Mouse (Mus musculus) fibroblast of lung, adult 2 months (primary cell): ENCODE measurements around the gene Rraga.

ENCODE experiments used
- DNase-seq: peaks from one replicate; pipeline ENCODE4 v3.0.0-alpha.2; 2011; ENCODE audit warnings: low read depth

The Rraga gene

GRCm38 (mm10) chr4:86575283-86575983 lies at the start of gene Rraga:
Gene Rraga (plus strand): TSS chr4:86575668.
- DNase-seq, result peak; percentile 80

GRCm38 (mm10) chr4:86527162-86528136 lies 48.0 kb upstream of the Rraga start:
- DNase-seq, result peak; percentile 52

GRCm38 (mm10) chr4:86529161-86529560 lies 46.3 kb upstream of the Rraga start:
- DNase-seq, result no peak

- DNase-seq, result no peak
Observed at GRCm38 (mm10) chr4:86533406-86534090, 41.9 kb upstream of the Rraga start.

- DNase-seq, result no peak
Observed at GRCm38 (mm10) chr4:86534091-86534481, 41.4 kb upstream of the Rraga start.

- DNase-seq, result no peak
Observed at GRCm38 (mm10) chr4:86537972-86538371, 37.5 kb upstream of the Rraga start.

GRCm38 (mm10) chr4:86538936-86539335 lies 36.5 kb upstream of the Rraga start:
- DNase-seq, result no peak

GRCm38 (mm10) chr4:86541573-86541972 lies 33.9 kb upstream of the Rraga start:
- DNase-seq, result no peak

GRCm38 (mm10) chr4:86543999-86544398 lies 31.5 kb upstream of the Rraga start:
- no peak for DNase-seq

- no peak for DNase-seq
Observed at GRCm38 (mm10) chr4:86545615-86546014, 29.9 kb upstream of the Rraga start.

GRCm38 (mm10) chr4:86548332-86548731 lies 27.1 kb upstream of the Rraga start:
- no peak for DNase-seq

GRCm38 (mm10) chr4:86555035-86555707 lies 20.3 kb upstream of the Rraga start:
- no peak for DNase-seq

- no peak for DNase-seq
Observed at GRCm38 (mm10) chr4:86557371-86557770, 18.1 kb upstream of the Rraga start.

- no peak for DNase-seq
Observed at GRCm38 (mm10) chr4:86558228-86558627, 17.2 kb upstream of the Rraga start, which contains the start of gene Saxo1. Gene Saxo1 (minus strand): TSS chr4:86558328.

- no peak for DNase-seq
Observed at GRCm38 (mm10) chr4:86559006-86559405, 16.5 kb upstream of the Rraga start.

- no peak for DNase-seq
Observed at GRCm38 (mm10) chr4:86561061-86561460, 14.4 kb upstream of the Rraga start.

GRCm38 (mm10) chr4:86574939-86575282 lies 557 bp upstream of the Rraga start:
- no peak for DNase-seq

- no peak for DNase-seq
Observed at GRCm38 (mm10) chr4:86576120-86576541, 663 bp downstream of the Rraga start.

GRCm38 (mm10) chr4:86576630-86577225 lies 1.3 kb downstream of the Rraga start:
- no peak for DNase-seq

GRCm38 (mm10) chr4:86580056-86580455 lies 4.6 kb downstream of the Rraga start:
- no peak for DNase-seq

GRCm38 (mm10) chr4:86580591-86580990 lies 5.1 kb downstream of the Rraga start:
- no peak for DNase-seq
